Mouse (Mus musculus): ENCODE data around the gene Rexo1.

Gene Rexo1

DNA sequence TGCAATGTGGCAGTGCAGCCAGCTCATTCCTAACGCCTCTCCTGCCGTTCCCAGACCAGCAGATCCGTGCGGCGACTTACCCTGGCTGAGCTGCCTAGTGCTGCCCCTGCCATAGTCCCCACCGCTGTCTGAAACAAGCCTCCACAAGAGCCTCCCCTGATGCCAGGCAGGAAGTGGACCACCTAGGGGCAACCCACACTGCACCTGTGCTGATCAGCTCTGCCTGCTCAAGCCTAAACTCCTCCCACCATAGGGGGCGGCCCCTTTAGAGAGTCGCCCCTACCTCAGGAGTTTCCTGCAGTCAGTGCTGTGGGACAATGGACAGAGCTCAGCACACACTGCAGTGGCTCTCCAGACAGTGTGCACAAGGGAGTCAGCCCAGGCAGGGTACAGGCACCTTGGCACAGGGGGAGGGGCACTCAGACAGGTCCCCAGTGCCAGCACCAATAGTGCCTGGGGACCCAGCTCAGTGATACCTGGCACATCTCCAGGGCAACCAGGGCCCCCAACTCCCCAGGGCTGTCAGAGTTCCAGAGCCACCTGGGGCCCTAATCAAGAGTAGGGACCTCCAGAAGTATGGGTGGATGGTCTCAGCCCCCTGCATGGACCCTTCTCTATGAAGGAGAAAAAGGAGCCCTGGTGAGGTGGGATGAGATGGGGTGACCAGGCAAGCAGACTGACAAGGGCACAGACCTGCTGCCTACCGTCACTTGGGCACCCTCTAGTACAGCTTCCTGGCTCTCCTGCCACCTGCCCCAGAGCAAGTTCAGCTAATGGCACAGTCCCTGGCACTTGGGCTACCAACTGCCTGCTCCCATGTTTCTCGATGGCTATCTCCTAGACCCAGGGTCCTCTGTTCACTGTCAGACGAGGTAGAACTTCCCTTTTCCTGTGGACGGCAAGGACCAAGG, 23.5 kb upstream of the Rexo1 start:
- peak; percentile 20 for DNase-seq (ENCODE audit: low spot score)

GRCm38 (mm10) chr10:80584045-80584488, 22.7 kb upstream of the Rexo1 start:
- peak; percentile 33 for DNase-seq (ENCODE audit: low spot score)

- DNase-seq (ENCODE audit: low spot score), result no peak
Measured at GRCm38 (mm10) chr10:80583047-80583446, 21.7 kb upstream of the Rexo1 start.

GRCm38 (mm10) chr10:80578911-80579310, 17.6 kb upstream of the Rexo1 start:
- DNase-seq (ENCODE audit: low spot score), result peak; percentile 70

DNA sequence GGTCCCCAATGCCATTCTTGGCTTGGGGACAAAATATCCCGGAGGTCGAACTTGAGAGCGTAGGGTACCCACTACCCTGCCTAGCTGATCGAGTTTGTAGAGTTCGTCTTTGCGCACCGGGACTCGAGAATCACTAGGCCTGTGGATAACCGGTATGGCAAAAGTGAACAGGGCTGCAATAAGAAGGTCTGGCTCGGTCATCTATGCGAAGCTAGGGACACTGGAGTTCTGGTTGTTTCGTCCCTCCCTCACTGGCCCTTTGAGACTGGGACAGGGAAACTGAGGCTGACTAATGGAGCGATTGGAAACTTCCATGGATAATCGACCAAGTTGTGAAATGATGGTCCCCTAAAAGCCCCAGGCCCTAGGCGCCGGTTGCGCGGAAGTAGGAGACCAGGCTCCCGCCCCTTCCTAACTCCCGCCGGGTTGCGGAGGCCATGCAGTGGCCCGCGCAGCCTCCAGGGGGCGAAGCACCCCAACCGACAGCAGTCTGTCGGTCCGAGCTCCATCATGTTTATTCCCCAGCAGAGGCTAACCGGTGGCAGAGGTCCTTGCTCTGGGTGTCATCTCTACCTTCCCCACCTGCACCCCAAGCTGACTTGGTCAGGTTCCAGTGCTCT, 16.9 kb upstream of the Rexo1 start:
- DNase-seq (ENCODE audit: low spot score), result peak; percentile 86

DNA sequence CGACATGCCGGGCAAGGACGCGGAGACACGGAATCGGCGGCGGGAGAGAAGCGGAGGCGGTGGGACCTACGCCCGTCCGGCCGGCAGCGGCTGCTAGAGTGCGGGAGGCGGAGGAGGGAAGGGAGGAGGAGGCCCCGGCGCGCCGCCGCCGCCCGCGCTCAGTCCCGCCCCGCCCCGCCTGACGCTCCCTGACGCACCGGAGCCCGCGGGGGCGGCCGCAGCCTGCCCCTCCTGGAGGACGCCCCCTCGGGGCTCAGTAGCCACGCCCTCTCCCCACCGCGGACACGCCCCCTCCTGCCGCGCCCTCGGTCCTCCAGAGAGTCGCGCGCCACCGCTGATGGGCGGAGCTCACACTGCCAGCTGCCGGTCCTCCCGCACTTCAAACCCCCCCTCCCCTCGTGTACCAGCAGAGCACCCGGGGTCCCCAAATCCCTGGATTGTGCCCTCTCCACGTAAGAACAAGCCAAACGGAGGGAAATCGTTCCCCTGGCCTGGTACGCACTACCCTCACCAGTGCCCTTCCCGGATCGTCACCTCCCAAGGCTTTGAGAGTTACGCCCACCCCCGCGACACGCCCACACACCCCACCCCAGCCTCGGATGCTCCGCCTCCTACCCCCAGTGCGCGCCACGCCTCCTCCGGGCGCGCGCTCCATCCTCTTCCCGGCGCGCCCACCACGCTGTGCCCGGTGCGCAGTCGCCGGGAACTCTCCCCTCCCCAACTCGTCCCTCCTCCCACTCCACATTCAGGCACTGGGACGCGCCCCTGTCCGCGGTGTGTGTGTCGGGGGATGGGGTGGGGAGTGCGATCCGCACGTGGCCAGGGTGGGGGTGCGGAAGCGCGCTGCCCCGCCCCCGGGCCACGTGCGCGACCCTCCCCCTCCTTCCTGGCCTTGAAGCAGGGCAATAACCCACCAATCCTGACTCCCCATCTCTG, 16.1 kb upstream of the Rexo1 start, which contains the start of gene Klf16:
Gene Klf16 (minus strand): TSS at position 127 of the 936 bp plus-strand sequence.
- peak; percentile 98 for DNase-seq (ENCODE audit: low spot score)

GRCm38 (mm10) chr10:80576351-80577194, 15.2 kb upstream of the Rexo1 start:
- peak; percentile 56 for DNase-seq (ENCODE audit: low spot score)

DNA sequence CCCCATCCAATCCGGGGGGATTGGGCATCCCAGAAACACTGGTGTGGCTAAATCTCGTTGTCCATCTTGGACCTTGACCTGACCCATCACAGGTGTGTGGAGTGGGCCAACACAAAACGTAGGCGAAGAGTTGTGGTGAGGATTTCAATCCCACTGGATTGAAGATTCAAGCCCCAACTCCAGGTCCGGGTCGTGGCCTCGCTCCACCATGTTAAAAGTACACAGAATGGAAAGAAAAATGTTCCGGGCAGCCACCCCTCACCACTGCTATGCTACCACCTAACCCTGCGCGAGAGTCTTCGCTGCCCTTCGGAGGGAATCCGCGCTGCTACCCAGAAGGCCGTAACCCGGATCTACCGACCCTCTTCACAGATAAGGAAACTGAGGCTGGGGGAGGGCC, 14.6 kb upstream of the Rexo1 start:
- no peak for DNase-seq (ENCODE audit: low spot score)

- DNase-seq (ENCODE audit: low spot score), result no peak
Measured at GRCm38 (mm10) chr10:80574896-80575295, 13.5 kb upstream of the Rexo1 start.

DNA sequence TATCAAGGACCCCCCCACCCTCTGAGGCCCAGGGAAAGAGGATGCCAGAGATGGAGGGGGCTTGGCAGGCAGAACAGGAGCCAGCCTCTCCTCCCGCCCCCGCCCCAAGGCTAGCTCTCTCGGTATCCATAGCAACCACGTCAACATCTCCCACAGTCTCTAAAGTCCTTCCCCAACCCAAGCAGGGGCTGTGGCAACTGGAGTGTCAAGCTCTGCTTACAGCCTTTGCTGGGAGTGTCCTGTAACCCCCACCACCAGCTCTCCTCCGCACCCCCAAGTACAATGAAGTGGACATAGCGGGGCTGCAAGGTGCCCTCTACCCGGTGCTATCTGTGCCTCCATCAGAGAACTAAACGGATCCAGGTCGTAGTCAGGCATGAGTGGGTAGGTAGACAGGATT, 12.6 kb upstream of the Rexo1 start:
- no peak for DNase-seq (ENCODE audit: low spot score)

- DNase-seq (ENCODE audit: low spot score), result no peak
Measured at GRCm38 (mm10) chr10:80572477-80572876, 11.1 kb upstream of the Rexo1 start.

DNA sequence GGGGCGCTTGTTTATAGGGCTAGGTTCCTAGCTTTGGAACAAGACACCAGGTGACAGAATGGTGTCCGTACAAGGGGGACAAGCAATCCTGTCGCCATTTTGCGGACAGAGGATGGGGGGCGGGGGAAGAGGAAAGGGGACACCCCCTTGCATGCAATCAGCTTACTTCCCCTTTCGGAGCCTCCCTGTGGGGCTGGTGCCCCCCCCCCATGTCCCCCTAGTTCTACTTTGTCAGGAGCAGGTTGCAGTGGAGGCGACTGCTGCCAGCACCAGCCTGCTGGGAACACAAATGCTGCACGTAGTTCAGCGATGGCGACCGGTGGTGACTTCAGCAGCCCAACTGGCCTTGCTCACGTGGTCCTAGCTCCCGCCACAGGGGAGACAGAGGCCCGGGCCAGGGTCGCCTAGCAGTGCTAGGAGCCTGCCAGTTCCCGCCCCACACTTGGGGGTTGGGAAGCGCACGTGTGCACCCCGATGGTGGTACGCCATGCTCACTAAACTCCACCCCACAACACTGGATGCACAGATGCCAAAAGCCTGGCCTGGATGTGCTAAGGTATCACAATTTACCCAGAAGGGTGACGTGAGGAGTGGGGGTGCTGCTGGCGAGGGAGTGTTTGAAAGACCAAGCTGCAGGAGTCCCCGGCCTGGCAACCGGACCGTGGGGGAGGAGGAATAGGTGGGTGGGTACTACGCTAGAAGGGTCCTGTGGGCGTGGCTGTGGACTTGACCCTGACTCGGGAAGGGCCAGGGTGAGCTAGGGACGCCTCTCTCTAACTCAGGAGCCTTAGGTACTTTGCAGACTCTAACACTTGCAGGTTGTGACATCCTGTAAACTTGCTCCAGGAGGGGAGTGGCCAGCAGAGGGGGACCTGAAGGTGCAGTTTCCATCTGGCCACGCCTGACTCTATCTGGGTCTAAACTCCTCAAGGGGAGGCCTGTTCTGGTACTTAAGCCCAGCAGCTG, 9.8 kb upstream of the Rexo1 start:
- peak; percentile 55 for DNase-seq (ENCODE audit: low spot score)

- no peak for DNase-seq (ENCODE audit: low spot score)
Measured at GRCm38 (mm10) chr10:80570419-80570818, 9.1 kb upstream of the Rexo1 start.

- DNase-seq (ENCODE audit: low spot score), result peak; percentile 60
Measured at GRCm38 (mm10) chr10:80569664-80570066, 8.3 kb upstream of the Rexo1 start.

GRCm38 (mm10) chr10:80568876-80569275, 7.5 kb upstream of the Rexo1 start:
- no peak for DNase-seq (ENCODE audit: low spot score)

GRCm38 (mm10) chr10:80566375-80567092, 5.2 kb upstream of the Rexo1 start:
- DNase-seq (ENCODE audit: low spot score), result peak; percentile 92

- DNase-seq (ENCODE audit: low spot score), result no peak
Measured at GRCm38 (mm10) chr10:80560621-80561020, 739 bp downstream of the Rexo1 start.

GRCm38 (mm10) chr10:80559431-80559830, 1.9 kb downstream of the Rexo1 start:
- no peak for DNase-seq (ENCODE audit: low spot score)

DNA sequence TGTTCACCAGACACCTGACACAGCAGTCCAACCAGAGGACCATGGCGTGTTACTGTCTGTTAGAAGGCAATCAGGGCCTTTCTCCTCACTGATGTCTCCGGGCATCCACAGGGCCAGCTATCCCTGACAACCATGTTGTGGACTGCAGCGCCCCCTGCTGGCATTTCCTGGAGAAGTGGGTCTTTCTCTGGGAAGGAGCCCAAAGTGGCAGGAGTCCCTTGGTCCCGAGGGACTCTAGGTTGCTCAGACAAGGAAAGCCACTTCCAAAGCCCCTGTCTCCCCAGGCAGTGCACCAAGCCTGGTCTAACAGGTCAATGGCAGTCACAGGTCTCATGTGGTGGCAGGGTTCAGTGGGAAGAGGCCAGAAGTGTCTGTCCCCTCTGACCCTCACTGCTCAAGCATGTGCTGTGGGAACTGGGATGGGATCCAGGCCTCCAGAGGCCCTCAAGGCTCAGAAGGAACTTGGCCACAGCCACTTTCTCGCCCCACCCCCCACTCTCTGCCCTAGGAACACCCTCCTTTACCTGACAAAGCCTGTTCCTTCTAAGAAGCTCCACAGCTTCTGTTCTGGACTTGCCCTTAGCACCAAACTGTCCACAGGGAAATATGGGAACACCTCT, 3.9 kb downstream of the Rexo1 start:
- peak; percentile 79 for DNase-seq (ENCODE audit: low spot score)
